Mouse (Mus musculus) G1E-ER4 (cell line): ENCODE results near the gene Kansl2. TPM values are rescaled to one million over a fixed set of nuclear protein-coding genes. Genes with fewer than 3 reads are reported as not detected.
A peak's percentile ranks its signal among the peaks of the same experiment; 100 is the strongest.

Source experiments
- GATA1 ChIP-seq: IDR thresholded peaks from one replicate; pipeline ENCODE4 v1.8.0; 2012; ENCODE audit warnings: low read length, inconsistent platforms
- polyA plus RNA-seq: library from polyadenylated mRNA; stranded (reverse); fragments of >175 nt; gene quantifications from 2 replicates; pipeline ENCODE4 v1.2.3, GENCODE M21; 2012

Gene Kansl2
- polyA plus RNA-seq = 43.8 and 46.5 TPM in 2 replicates

GRCm38 (mm10) chr15:98533881-98534627 lies at the start of gene Kansl2:
Gene Kansl2 (minus strand): TSS chr15:98534264.
- TF ChIP-seq GATA1 = no peak

- no peak for TF ChIP-seq GATA1
Observed at GRCm38 (mm10) chr15:98582996-98583395, 48.9 kb upstream of the Kansl2 start.

- no peak for TF ChIP-seq GATA1
Observed at GRCm38 (mm10) chr15:98582410-98582809, 48.3 kb upstream of the Kansl2 start.

- TF ChIP-seq GATA1 = no peak
Observed at GRCm38 (mm10) chr15:98579795-98580464, 45.9 kb upstream of the Kansl2 start.

GRCm38 (mm10) chr15:98579310-98579709 lies 45.2 kb upstream of the Kansl2 start:
- TF ChIP-seq GATA1 = no peak

GRCm38 (mm10) chr15:98573293-98573692 lies 39.2 kb upstream of the Kansl2 start:
- no peak for TF ChIP-seq GATA1

- no peak for TF ChIP-seq GATA1
Observed at GRCm38 (mm10) chr15:98570873-98571538, 36.9 kb upstream of the Kansl2 start, which contains the start of the genes Ccnt1 and 4930415O20Rik. Gene Ccnt1 (minus strand): TSS chr15:98570923. Gene 4930415O20Rik (plus strand): TSS chr15:98571004.

- TF ChIP-seq GATA1 = no peak
Observed at GRCm38 (mm10) chr15:98569795-98570365, 35.8 kb upstream of the Kansl2 start.

- TF ChIP-seq GATA1 = no peak
Observed at GRCm38 (mm10) chr15:98569216-98569615, 35.2 kb upstream of the Kansl2 start.

GRCm38 (mm10) chr15:98568256-98569033 lies 34.4 kb upstream of the Kansl2 start:
- TF ChIP-seq GATA1 = peak; percentile 76

- no peak for TF ChIP-seq GATA1
Observed at GRCm38 (mm10) chr15:98567278-98568134, 33.4 kb upstream of the Kansl2 start.

GRCm38 (mm10) chr15:98566973-98567277 lies 32.9 kb upstream of the Kansl2 start:
- TF ChIP-seq GATA1 = no peak

GRCm38 (mm10) chr15:98557186-98557585 lies 23.1 kb upstream of the Kansl2 start:
- TF ChIP-seq GATA1 = no peak

- no peak for TF ChIP-seq GATA1
Observed at GRCm38 (mm10) chr15:98555881-98556280, 21.8 kb upstream of the Kansl2 start.

- no peak for TF ChIP-seq GATA1
Observed at GRCm38 (mm10) chr15:98552758-98553157, 18.7 kb upstream of the Kansl2 start.
